Mouse (Mus musculus): ENCODE results near the gene Foxj3.
"Not testable (repeated sequence)": the region's sequence is repeated elsewhere in the genome, so short reads cannot be mapped to it uniquely, and the experiment has no call there.

The Foxj3 gene

GRCm38 (mm10) chr4:119572682-119573081, 35.9 kb downstream of the Foxj3 start:
- no peak for DNase-seq (ENCODE audit: low spot score)

DNA sequence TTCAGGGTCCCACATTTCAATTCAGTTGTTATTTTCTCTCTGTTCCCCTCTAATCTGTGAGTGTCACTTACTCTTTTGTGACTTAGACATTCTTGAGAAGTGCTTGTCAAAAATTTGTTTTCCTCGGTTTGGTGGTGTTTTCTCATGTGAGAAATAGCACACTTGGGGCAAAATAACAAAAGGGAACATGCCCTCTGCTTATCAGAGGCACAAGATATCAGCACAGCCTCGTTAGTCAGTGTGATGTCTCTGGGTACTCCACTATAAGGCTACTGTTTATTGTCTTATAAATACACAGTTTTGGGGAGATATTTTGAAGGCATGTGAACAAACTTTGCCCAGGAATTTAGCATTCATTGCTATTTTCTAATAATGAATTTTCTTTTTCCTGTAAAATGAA, 37.7 kb downstream of the Foxj3 start:
- DNase-seq (ENCODE audit: low spot score), result no peak

DNA sequence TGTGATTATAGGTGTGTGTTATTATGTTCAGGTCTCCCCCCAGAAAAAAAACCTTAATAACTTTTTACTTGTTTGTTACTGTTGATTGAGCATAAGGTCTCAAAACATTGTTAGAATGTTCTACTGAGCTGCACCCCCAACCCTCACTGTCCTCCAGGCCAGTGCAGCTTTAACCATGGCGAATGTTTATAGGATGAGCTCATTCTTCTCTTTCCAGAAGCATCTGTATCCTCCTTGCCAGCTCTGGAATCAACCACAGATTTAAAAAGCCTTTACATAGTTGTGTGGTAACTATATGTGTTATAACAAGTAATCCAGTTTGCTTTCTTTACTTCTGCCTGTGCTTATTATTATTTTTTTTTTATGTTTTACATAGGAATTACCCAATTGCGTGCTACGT, 38.7 kb downstream of the Foxj3 start:
- no peak for DNase-seq (ENCODE audit: low spot score)

DNA sequence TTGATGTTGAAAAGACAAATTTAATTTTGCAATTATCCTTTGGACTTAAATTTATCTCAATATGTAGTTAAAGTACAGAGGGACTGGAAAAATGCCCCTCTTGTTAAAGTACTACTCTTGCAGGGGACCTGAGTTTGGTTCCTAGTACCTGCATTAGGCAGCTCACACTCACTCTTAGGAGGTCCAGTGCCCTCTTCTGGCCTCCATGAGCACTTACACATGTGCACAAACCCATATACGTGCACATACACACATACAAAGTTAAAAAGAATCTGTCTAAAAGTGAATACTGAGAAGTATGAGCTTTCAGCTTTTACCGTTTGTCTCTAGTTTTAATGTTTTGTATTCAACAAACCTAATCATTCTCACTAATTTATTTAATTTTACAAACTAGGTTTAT, 51.2 kb downstream of the Foxj3 start:
- no peak for DNase-seq (ENCODE audit: low spot score)

GRCm38 (mm10) chr4:119589423-119589822, 52.6 kb downstream of the Foxj3 start:
- DNase-seq (ENCODE audit: low spot score), result no peak

DNA sequence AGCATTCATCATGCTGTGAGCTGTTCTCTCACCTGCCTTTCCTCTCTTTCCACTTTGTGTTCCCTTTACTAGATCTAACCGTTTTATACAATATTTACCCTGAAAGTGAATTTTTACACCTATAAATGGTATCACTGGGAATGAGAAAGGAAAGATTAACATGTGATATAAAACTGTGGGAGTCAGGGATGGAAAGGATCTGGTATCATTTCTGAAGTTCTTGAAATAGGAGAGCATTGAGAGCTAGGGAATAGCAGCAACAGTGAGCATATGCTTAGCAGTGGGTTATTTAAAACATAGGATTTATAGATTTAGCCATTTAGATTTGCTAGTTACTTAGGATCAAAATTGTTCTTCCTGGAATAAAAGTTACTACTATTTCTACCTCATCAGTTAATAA, 53.2 kb downstream of the Foxj3 start:
- no peak for DNase-seq (ENCODE audit: low spot score)

DNA sequence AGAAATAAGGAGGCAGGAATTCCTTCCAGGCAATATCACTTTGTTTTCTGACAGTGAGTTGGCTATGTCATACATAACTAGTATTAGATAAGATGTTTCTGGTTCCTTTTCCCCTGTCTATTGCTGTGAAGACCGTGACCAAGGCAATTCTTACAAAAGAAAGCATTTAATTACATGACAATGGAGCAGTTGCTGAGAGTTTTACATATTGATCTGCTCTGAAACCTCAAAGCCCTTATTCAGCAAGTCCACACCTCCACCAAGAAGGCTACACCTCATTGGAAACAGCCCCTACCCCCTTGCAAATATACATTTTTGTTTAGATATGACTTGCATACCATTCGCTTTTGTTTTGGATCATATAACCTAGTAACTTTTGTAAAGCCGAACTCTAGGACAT, 55.7 kb downstream of the Foxj3 start:
- DNase-seq (ENCODE audit: low spot score), result no peak

DNA sequence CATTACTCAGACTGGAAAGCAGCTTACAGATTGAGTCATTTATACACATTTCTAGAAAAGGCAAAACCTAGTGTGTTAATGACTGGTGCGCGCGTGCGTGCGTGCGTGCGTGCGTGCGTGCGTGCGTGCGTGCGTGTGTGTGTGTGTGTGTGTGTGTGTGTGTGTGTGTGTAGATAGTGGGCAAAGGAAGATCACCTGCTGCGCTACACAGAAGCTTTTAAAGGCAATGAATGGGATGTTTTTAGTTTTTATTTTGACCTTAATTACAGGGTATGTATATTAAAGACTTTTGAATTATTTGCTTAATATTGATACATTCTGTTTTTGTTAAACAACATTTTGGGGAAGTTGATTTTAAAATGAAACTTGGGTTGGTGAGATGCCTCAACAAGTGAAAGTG, 57.5 kb downstream of the Foxj3 start:
- no peak for DNase-seq (ENCODE audit: low spot score)

DNA sequence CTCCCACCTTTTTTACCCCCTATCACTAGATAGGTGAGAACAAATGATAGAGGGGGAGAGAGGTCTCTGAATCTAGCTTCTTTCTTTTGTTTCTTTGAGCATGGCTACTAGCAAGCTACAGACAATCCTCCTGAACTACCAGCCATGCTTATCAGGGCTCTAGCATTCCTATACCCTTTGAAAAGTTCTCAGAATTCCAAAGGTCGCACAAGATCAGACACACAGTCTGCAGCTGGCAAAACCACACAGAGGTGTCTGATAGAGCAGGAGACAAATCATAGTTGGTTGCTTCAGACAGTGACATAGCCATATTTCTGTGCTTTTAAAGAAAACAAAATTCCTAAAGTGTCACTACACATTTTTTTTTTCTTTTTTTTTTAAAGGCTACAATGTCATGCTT, 62.8 kb downstream of the Foxj3 start:
- DNase-seq (ENCODE audit: low spot score), result no peak

DNA sequence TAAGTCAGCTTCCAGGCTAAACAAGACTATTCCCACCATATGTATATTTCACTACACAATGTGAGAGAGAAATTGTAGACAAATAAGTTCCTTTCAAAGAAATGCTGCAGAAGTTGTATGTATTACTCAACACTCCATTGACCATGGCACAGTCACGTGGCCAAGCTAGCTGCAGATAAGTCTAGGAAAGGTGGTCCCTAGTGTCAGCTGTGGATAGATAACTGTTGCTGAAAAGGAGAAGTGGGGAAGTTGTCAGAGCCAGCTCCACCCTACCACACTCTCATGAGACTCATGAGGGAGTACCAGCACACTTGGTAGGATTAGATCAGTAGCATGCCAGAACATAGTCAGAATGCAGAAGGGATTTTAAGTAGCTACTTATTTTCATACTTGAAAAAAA, 72.7 kb downstream of the Foxj3 start:
- no peak for DNase-seq (ENCODE audit: low spot score)

GRCm38 (mm10) chr4:119614078-119614477, 77.3 kb downstream of the Foxj3 start:
- no peak for DNase-seq (ENCODE audit: low spot score)

DNA sequence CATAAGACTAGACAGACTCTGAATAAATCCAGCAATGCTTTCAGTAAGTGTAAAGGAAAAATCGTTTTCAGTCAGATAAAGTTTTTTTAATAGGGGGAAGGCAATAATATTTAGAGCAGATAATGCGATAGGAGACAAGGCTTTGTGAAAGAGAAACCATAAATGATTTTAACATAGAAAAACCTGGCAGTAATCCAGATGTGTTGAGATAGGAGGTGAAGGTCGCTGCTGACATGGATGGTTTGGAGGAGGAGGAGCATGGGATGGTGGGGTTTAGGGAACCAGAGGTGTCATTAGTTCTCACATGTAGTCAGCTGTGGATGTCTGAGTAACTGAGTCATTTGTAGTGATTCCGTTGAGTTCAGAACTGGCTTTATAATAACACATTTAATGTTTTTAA, 77.9 kb downstream of the Foxj3 start:
- DNase-seq (ENCODE audit: low spot score), result no peak

GRCm38 (mm10) chr4:119626081-119626645, 89.4 kb downstream of the Foxj3 start:
- DNase-seq (ENCODE audit: low spot score), result no peak

DNA sequence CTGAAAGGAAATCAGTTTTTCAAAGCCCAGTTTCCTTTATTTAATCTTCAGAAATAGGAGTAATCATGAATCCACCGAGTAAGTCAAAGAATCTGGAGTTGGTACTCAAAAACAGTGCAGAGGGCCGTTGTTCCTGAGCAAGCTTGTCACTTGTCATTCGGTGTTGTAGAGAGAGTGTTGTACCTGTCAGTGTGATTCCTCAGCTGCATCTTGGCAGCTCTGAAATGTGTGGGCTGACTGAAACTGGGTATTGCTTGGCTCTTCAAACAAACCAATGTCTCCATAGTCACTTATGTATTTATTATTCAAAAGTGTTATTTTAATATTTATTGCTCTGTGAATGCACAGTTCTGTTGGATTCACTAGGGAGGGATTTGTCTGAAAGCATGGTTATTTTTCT, 90.1 kb downstream of the Foxj3 start:
- DNase-seq (ENCODE audit: low spot score), result no peak

GRCm38 (mm10) chr4:119627317-119627716, 90.5 kb downstream of the Foxj3 start:
- no peak for DNase-seq (ENCODE audit: low spot score)

DNA sequence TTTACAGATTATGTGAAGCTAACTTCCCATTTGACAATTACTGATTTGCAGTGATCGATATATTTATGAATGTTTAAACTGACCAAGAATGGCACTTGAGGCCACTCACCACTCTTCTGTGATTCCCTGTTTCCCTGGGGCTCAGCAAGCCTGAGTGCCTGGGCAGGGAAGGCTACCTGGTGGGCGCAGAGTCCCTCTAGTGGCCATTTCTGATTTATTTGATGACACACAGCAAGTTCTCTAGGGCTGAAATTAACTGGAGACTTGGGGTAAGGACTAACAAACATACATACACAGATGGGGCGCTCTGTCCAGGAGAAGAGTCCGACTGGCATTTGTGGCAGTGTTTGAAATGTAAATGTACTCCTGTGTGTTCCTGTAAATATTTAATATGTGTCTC, 91.6 kb downstream of the Foxj3 start:
- not testable (repeated sequence) for DNase-seq (ENCODE audit: low spot score)

- DNase-seq (ENCODE audit: low spot score), result no peak
These were observed 94.5 kb downstream of the Foxj3 start for GRCm38 (mm10) chr4:119631115-119631919.

- DNase-seq (ENCODE audit: low spot score), result no peak
These were observed 95.9 kb downstream of the Foxj3 start for GRCm38 (mm10) chr4:119632721-119633120.

GRCm38 (mm10) chr4:119633342-119633741, 96.5 kb downstream of the Foxj3 start:
- DNase-seq (ENCODE audit: low spot score), result no peak

DNA sequence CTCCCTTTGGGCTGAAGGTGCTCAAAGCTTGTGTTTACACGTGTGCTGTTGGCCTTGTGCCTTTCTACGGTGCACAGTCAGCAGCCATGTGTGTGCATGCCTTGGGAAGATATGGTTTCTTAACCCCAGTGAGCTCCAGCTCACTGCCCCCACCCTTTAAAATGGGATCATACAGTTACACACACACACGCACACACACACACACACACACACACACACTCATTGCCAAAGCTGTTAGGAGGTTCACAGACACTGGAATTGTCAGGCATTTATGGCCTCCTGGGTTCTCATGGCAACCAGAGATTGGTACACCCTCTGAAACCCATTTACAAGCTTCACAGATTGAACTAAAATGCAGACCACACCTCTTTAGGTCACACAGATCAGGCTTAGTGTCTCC, 97.1 kb downstream of the Foxj3 start:
- DNase-seq (ENCODE audit: low spot score), result no peak

GRCm38 (mm10) chr4:119634908-119635660, 98.3 kb downstream of the Foxj3 start:
- DNase-seq (ENCODE audit: low spot score), result no peak

GRCm38 (mm10) chr4:119635686-119636085, 98.9 kb downstream of the Foxj3 start:
- no peak for DNase-seq (ENCODE audit: low spot score)

- DNase-seq (ENCODE audit: low spot score), result no peak
These were observed 99.9 kb downstream of the Foxj3 start for GRCm38 (mm10) chr4:119636731-119637130.
